Mouse (Mus musculus) lung, postnatal 25 days (tissue): ENCODE measurements around the gene Gm20890.
"Not testable (repeated sequence)": the region's sequence is repeated elsewhere in the genome, so short reads cannot be mapped to it uniquely, and the experiment has no call there.

Source experiments
- DNase-seq: peaks from one replicate; pipeline ENCODE4 v3.0.0; 2022; ENCODE audit warnings: low spot score

Gm20890 gene

DNA sequence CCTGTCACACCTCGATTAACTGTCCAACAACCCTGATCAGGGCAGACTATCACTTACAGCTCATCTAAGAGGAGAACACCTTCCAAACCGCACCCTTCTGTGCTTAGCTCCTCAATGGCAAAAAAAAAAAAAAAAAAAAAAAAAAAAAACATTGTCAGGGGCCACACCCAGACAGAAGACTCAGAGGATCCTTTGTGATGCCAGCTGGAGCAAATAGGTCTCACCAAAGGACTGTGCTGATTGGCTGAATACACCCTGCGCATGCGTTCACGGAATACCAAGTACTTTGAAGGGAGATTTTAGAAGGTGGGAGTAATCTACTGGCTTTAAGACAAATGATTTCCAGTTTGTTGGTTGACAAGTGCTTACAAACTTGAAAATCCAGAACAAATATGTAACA is at the start of gene Gm20890:
TSS of gene Gm20890 (minus strand) at position 101 of the 400 bp plus-strand sequence.
- not testable (repeated sequence) for DNase-seq
